Mouse (Mus musculus): ENCODE measurements at regions not wholly inside any gene's neighbourhood (a gene's known extent, or its start where the extent isn't known, plus 50 kb on each side); places are given as distances from the start of the nearest gene placed in this dataset.

DNA sequence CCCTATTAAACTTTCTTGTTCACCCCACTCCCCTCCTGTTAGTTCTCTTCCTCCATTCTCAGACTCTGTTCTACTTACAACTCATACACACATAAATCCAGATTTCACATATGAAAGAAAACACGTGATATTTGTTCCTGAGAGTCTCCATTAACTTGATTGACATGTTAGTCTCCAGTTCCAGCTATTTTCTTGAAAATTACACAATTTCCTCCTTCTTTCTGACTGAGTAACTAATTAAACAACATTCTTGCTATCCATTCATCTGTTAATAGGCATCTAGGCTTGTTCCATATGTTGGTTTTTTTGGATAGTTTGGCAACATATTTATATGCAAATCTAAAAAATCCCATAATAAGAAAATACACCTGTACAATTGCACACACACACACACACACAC lies 161.7 kb upstream of the Nr2f1 start:
- no peak for DNase-seq

- DNase-seq = no peak
Measured at GRCm38 (mm10) chr13:78348830-78349229, 149.3 kb upstream of the Nr2f1 start.

- no peak for DNase-seq
Measured at GRCm38 (mm10) chr13:78324443-78325206, 125.1 kb upstream of the Nr2f1 start.

DNA sequence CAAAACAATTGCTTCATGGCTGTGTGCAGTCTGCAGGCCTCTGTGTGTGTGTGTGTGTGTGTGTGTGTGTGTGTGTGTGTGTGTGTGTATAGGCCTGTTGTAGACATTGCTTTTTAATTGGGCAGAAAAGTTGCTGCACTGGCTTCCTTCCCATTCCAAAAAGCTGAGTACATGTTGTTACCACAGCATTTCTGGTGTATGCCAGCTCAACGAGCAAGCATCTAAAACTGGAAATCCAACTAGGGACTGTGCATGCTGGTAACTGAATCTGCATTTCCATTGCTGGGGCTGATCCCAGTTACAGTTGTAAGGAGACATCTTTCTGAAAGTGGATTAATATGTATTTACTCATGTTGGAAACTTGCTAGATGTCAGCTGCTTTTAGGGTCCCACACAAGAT lies 123.6 kb upstream of the Nr2f1 start:
- DNase-seq = no peak

DNA sequence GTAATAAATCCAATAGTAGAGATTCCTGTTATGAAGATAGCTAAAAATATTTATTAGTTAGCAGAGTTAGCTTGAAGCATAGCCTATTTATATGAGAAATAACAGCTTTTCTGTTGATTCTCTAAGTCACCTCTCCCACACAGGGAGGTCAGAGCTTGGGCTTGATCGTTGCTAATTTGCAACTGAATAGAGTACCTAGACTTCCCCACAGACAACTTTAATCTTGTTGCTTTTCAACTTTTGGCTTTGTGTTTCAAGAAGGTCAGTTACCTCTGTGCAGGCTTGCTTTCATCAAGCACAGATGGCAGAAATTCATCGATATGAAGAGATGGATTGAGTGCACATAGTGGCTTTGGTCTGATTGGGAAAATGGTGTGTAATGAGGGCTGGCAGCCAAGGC lies 118.9 kb upstream of the Nr2f1 start:
- no peak for DNase-seq

DNA sequence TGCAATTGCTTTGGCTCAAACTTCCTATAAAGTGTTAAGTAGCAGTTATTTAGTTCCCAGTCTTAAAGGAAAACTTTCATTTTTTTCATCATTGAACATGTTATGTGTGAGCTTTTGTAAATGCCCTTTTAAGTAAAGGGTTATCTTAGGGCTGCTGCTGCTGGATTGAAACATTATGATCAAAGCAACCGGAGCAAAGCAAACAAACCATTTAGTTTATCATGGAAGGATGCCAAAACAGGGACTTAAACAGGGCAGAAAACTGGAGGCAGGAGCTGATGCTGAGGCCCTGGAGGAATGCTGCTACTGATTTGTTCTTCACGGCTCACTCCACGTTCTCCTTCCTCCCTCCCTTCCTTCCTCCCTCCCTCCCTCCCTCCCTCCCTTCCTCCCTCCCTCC lies 111.3 kb upstream of the Nr2f1 start:
- no peak for DNase-seq

Measured in cerebellum, postnatal 10 days (tissue).